Comparison of ENCODE assay signal across 20 mouse cellular contexts in the genomic region with DNA sequence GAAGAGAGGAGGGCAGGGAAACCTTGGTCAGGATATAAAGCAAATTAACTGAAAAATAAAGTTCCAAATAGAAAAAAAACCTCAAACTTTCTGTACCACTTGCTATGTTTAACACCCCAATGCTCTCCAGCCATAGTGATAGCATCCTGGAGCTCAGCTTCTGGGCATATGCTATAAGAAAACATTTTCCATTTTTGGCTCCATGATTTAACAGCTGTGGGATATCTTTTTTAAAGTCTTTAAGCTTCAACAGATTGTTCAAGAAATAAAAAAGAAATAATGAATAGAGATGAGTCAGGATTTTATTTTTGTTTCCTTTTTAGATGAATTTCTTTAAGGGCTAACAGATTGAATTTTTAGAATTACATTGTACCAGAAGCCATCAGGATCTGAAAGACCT.
A peak's percentile ranks its signal among the peaks of the same experiment; 100 is the strongest.
DNase-seq lines count a peak whose midpoint lies in the region; ATAC-seq lines count a peak whose summit lies in the region.
"Had no signal": no experiment of that assay in that cellular context is flagged by ENCODE, and none has a peak within 500 bp of the region (broad histone marks: within the 10 kb centered on the region; RNA-seq: fewer than 3 reads in every experiment).

No protein-coding gene starts in this region.

- no peak for DNase-seq in frontal cortex, postnatal 14 days (ENCODE audit: low spot score in 2 of 2)
- peak; percentile 3 for DNase-seq in layer of hippocampus, adult 9-11 months
- no peak for DNase-seq in layer of hippocampus, postnatal 36 days
- peak; percentile 58 for DNase-seq in brain, adult 2 months (ENCODE audit: low read depth, low spot score)
- peak; percentile 51 for DNase-seq in telencephalon, adult 2 months (ENCODE audit: low read depth, low spot score)
- no peak for DNase-seq in heart, postnatal 25 days (ENCODE audit: low spot score)
- DNase-seq: adrenal gland, postnatal 10 days; adrenal gland, postnatal 36 days; B cell, adult 2 months; cerebellum, adult 11 months; cerebellum, adult 2 months; cerebellum, adult 9-11 months; cerebellum, postnatal 25 days; gastrocnemius, adult 2 months; gastrocnemius, postnatal 14 days; heart, adult 11 months; heart, postnatal 36 days had no signal

- ATAC-seq in frontal cortex, adult (ENCODE audit: low TSS enrichment) = peak; percentile 76
- ATAC-seq: forebrain, embryonic 15.5 days; hindbrain, embryonic 16.5 days had no signal

- intact Hi-C loops in heart, postnatal 25 days (cut with DNase I) = no loop called here

Comparison
In these comparisons a context has a peak if more than half of its experiments do, and no peak if none do; other contexts are left out.
1. DNase-seq: peak in layer of hippocampus, adult 9-11 months (single experiment), brain, adult 2 months (single experiment) and telencephalon, adult 2 months (single experiment); none in frontal cortex, postnatal 14 days (0 of 2), layer of hippocampus, postnatal 36 days (0 of 2) and heart, postnatal 25 days (single experiment).